Mouse (Mus musculus) megakaryocyte, adult 5-6 weeks (primary cell): ENCODE results near the gene Gm20388. TPM values are rescaled to one million over a fixed set of nuclear protein-coding genes. Genes with fewer than 3 reads are reported as not detected.

Experiments used
- ATAC-seq: 2 replicates; pipeline ENCODE4 v1.8.0; 2016; ENCODE audit warnings: mild to moderate bottlenecking, inconsistent platforms; ENCODE audit not compliant: poor library complexity, severe bottlenecking
- total RNA-seq, 2 experiments: library from RNA; stranded (forward) in 1 of 2; stranded (reverse) in 1 of 2; fragments of 153-499, 151-499 nt in 1 of 2; fragments of 221-1000, 200-1000 nt in 1 of 2; gene quantifications; 2 replicates each; pipeline versions ENCODE4 v1.2.3 to v1.2.4; 2015 to 2017

Gene Gm20388
- total RNA-seq, 2 experiments from 2014 or later = 7.6 to 15.5 TPM

DNA sequence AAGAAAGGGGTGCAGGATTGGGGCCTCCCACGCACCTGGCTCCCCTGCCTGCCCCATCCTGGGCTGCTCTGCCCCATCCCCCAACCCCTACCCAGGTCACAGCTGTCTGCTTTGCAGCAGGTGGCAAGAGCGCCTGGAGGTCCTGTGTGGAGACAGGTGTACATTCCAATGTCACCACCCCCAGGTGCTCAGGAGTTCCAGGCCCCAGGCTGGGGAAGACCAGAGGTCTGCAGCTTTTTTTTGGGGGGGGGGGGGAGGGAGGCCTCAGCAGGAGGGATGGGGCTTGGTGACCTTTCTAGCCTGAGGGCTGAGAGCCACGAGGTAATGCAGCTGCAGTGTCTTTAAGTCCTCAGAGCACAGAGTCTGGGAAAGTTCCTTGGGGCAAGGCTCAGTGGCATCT is 617.7 kb downstream of the Gm20388 start:
- ATAC-seq = no peak

DNA sequence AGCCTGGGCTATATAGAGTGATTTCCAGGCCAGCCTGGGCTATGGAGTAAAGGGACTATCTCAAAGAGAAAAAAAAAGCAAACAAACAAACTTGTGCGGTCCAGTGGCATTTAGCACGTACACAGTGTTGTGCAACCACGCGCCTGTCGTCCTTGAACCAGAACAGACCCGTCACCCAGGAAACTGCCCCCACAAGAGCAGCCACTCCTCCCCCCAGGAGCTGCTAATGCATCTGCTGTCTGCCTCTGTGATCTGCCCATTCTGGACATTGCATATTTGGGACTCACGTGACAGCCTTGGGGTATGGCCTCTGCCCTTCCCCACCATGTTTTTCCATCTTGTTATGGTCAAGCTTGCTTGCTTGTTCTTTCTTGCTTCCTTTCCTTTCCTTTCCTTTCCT is 618.6 kb downstream of the Gm20388 start:
- ATAC-seq = peak; percentile 65

GRCm38 (mm10) chr8:120530954-120531656 is 620.5 kb downstream of the Gm20388 start:
- no peak for ATAC-seq

- no peak for ATAC-seq
These were observed 621.3 kb downstream of the Gm20388 start for GRCm38 (mm10) chr8:120531775-120532516.

DNA sequence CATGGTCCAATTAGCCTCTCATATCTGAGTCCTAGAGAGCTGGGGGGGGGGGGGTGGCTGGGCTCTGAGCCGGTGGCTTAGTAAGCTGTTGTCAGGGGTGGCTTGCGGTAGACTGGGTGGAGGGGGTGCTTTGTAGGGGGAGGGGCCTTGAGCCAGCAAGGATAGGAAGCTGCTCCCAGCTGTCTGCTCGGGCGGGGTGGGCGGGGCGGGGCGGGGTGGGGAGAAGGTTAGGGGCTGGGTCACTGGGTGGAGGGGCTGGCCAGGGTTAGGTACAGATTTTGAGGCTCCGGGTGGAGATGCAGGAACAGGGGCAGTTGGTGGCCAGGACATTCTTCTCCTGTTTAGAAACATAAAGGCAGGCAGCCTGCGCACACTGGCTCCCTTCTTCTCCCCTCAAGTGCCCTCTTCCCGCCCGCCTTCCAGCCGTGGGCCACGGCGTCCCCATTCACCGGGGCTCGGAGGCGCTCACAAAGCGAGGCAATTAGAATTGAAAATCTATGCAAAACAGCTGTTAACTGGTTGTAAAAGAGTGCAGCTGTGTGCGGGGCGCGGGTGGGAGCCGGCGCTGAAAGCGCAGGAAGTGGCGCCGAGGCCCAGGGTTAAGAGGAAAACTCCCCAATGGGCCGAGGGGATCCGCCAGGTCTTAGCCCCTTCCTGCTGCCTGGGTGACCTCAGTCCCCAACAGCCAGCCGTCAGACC is 622.0 kb downstream of the Gm20388 start:
- no peak for ATAC-seq

DNA sequence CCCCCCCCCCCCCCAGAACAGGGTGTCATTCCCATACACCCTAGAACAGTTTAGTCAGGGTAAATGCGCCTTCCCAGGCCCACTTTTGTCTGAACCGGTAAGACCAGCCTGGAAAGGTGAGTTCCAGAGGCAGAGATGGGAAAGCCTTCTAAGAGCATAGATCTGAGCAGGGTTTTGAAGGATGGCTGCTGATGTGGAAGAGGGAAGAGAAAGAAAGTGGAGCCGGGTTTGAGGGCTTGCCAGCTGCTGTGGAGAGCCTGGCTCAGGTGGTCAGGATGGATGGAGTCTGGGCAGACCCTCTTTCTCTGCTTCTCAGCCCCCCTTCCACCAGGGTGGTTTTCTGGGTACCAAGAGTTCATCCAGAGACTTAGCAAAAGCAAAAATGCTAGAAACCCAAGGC is 622.7 kb downstream of the Gm20388 start:
- no peak for ATAC-seq

DNA sequence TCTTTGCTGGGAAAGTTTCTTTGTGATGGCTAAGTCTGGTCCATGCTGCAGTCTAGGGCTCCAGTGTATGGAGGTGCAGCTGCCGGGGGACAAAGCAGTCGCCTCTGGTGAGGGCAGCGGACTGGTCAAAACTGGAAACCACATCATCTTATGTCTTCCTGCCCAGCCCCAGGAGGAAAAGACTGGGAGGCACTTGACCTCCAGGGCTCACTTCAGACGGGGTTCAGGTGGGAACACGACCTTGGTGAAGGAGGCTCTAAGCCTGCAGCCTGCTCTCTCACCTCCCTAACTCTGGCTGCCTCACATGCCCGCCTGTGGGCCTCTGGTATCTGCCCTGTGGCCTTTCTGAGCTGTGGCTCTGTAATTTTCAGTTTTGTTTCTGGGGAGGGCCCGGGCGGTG is 623.4 kb downstream of the Gm20388 start:
- ATAC-seq = no peak

DNA sequence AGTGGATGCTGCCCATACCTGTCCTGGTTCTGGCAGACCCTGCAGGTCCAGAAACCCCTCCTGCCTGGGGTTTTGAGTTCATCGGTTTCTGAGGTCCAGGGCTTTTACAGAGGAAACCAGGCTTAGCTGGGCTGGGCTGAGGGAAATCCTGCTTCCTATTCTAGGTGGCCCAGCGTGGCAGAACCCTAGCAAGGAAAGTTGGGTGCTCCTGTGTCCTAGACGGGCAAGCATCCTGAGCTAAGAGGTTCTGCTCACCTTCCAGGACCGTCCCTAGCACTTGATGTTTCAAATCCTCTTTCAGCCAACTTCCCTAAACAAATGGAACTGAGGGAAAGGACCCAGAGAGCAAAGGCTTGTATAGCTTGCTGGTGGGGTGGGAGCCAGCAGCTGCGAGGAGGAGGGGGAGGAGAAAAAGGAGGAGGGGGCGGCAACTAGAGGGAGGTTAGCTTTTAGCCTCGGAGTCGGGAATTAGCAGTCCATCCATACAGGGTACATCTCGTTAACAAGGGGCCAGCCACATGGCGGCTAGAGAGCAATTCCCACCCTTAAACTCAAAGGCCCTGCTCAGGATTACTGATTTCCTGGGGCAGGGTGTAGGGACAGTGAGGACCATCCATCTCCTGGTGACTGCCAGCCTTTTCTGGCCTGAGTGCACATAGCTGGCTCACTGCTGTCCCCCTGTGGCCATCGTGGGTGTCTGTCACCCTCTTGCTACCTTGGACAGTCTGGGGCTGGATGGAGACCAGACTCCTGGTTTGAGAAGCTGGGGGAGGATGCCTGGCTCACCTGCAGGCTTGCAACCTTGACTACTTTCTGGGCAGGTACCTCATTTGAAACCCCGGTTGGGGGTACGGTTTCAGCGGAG is 624.1 kb downstream of the Gm20388 start:
- peak; percentile 41 for ATAC-seq

DNA sequence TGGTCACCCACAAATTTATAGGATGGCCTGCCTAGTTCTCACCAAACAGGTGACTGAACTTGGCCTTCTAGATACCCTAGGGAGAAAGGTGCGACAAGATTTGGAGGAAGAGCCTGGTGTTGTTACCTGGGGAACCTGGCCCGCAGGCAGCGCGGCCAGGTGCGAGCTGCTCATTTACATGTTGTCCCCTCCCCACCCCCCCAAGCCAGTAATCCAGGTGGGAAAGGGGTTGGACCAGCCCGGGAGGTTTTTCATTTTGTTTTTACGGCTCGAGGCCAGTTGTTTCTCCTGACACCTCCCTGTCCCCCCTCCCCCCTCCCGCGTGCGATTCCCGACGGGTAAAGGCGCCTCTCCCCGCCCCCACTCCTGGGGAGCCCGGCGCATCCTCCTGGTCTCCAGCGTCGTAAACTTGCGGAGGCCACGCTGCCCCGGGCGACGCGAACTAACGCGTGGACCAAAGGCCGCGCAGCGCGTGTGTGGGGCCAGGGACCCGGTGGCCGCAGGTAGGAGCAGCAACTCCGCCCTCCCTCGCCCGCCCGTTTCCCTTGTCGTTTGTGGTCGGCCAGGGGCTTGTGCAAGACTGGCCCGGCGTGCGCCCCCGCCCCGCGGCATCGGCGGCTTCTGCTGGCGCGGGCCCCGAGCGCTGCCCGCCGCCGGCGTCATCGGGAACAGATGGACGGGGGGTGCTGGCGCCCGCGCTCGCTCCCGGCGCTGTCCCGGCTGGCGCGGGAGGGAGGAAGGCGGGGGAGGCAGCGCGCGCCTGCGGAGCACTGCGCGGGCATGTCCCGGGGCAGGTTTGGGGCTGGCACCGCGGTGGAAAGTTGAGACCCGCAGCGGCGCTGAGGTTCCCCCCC is 625.0 kb downstream of the Gm20388 start:
- 0 out of 2 replicates have a peak, but pooled peaks have one; percentile 6 for ATAC-seq

DNA sequence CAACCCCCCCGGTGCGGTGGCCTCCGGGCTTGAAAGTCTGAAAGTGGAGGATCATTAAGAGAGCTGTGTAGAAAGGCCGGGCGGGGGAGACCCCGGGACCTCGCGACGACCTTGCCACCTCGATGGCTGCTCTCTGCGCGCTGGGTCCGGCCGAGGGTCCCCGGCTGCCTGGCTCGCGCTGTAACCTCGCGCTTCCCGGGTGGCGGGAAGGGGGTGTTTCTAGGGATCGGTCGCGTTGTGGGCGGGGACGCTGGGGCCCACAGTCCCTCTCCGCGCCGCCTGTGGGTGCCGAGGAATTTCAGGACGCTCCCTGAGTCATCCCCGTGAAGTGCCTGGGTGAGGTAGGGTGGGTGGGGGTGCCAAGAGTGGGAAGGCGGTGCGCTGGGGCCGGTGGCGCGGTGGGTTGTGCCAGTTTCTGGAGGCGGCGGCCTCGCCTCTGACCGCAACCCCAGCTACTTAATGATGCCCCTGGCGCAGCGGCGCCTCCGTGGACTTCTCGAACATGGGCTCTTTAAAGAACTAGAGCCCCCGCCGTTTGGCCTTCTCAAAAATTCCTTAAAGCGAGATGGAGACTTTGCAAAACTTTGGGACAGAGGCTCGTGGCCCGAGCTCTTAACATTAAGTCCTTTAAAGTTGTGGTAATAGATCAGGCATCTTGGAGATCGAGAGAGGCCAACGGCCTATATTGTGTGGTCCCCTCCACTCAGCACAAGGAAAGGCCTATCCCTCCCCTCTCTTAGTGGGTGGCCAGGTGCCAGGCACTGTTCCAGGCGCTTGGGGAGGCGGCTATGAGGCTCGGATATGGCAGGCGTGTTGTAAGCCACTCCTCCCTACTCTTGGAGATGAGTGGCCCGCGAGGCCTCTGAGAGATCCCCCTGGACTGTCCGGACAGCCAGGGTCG is 625.9 kb downstream of the Gm20388 start:
- no peak for ATAC-seq

DNA sequence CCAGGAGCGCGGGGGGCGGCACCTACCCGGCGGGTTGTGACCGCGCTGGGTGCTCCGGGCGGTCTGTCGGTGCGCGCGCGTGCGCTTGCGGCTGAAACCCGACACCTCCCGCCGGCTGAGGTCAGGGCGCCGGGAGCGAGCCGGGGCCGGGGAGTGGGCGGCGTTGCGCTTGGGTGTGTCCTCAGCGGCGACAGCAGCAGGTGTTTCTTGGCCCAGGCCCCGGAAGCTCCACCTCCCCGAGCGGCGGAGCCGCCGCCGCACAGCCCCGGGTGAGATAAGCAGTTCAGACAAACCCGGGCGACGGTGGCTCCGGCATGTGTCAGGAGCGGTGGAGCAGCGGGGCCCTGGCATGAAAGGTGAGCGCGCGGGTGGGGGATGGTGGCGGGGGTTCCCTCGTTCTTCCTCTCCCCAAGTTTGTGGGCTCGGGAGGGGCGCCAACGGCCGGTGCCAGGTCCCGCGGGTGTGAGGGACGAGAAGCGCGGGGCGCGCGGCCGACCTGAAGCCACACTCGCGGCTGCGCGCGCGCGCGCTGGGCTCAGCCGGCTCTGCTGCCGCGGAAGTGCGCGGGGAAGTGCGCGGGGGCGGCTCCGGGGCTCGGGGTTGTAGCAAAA is 626.7 kb downstream of the Gm20388 start:
- ATAC-seq = peak; percentile 39

GRCm38 (mm10) chr8:120537818-120538396 is 627.3 kb downstream of the Gm20388 start:
- ATAC-seq = no peak

DNA sequence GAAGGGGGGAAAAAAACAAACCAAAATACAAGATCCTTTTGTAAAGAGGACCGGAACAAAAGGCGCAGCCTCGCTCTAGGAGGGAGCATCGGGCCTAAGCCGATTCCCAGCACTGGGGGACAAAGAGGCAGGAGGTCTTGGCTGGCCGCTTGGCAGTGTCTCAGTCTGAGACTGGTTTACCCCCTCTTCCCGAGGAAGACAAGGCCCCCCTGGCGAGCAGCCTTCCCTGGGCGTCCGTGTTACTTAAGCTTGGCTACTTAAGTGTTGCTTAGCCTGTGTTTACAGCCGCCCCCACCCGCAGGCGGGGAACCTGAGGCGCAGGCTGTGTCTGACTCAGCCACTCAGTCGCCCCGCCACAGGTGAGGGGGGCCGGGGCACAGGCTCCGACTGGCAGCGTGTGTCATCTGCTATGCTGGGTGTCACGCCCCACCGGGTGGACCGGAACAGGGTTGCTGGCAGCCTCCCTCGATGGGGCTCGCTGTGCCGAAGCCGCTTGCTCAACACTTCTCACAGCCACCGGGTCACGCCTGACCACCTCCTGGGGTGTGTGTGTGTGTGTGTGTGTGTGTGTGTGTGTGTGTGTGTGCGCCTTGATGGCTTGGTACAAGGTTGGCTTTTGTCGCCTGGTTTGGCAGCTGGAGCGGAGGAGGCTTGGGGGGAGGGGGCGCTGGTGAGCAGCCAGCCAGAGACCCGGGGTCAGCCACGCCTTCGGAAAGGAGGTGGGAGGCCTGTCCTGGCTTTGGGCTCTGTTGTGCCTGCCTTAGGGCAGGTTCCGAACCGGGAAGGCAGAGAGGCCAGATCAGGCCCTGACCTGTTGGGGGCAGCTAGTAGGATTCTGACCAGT is 628.0 kb downstream of the Gm20388 start:
- peak; percentile 59 for ATAC-seq

- ATAC-seq = peak; percentile 44
These were observed 628.7 kb downstream of the Gm20388 start for GRCm38 (mm10) chr8:120539381-120539774.

DNA sequence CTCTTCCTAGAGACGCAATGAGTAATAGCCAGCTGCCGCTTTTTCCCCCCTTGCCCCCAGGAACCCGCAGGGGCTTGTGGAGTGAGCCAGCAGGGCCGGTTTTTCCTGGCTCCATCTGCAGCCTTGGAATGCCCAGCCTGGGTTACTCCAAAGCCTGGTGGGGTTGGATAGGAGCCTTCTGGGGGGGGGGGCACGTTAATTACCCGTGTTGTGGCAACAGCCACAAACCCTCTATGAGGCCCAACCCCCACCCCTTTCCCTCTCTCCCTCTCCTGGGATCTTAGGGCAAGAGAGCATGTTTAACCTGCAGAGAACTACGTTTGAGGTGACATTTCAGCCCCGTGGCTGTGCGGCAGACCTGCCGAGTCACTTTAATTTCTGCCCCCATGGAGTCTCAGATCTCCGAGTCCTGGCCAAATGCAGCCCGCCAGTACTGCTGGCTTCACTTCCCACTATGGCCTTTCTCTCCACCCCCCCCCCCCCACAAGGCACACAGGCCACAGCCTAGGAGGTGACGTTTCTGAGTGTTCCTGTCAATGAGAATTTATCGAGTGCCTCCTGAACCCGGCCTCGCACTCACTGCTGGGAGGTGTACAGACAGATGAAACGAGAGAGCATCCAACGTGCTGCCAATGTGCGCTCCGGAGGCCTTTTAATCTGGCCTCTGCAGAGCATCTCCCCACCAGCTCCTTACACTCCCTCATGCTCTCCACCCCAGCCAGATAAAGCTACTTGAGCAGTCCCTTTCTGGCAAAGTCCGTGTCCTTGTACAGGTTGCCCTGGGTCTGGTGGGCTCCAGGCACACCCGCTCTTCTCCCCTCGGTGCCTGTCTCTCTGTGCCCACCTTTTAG is 629.4 kb downstream of the Gm20388 start:
- no peak for ATAC-seq

- no peak for ATAC-seq
These were observed 632.4 kb downstream of the Gm20388 start for GRCm38 (mm10) chr8:120542995-120543394.
